Mouse (Mus musculus): Measurements from ENCODE around the gene Klhdc1. TPM values are rescaled to one million over a fixed set of nuclear protein-coding genes. Genes with fewer than 3 reads are reported as not detected.

Gene Klhdc1
- polyA plus RNA-seq (2015; fragmentation: Nextera tagmentation; extraction: Ambion mirVana): 10.7 and 11.6 TPM in 2 replicates

GRCm38 (mm10) chr12:69240876-69241275 lies at the start of gene Klhdc1:
Gene Klhdc1 (plus strand): TSS chr12:69241176.
- H3K9ac ChIP-seq: peak within 1 kb of the TSS; percentile 86
- no peak for ATAC-seq (ENCODE audit: low FRiP score)
- WGBS: 66% methylated on average over 6 of the region's 6 CpGs
- H3K4me1 ChIP-seq (replicated peaks): peaks cover 12% of the 10 kb centered on the region
- H3K27me3 ChIP-seq: no peaks in the 10 kb centered on the region
- H3K9me3 ChIP-seq: no peaks in the 10 kb centered on the region
- H3K4me2 ChIP-seq: peak within 1 kb of the TSS; percentile 65
- peak within 1 kb of the TSS; percentile 68 for H3K4me3 ChIP-seq
- H3K36me3 ChIP-seq: no peaks in the 10 kb centered on the region
- H3K27ac ChIP-seq: peak within 1 kb of the TSS; percentile 85

- 91% methylated on average over 5 of the region's 5 CpGs for WGBS
- Histone ChIP-seq H3K4me1 (replicated peaks) (peaks cover 25% of the 10 kb centered on the region), H3K36me3 (peaks cover 22% of the 10 kb centered on the region), H3K27ac (no peak overlapping the region), H3K4me2 (no peak overlapping the region), H3K9ac (no peak overlapping the region), H3K27me3 (no peaks in the 10 kb centered on the region), H3K9me3 (no peaks in the 10 kb centered on the region), H3K4me3 (no peak overlapping the region)
- ATAC-seq (ENCODE audit: low FRiP score): no peak
Measured at GRCm38 (mm10) chr12:69191396-69191795, 49.6 kb upstream of the Klhdc1 start.

- H3K4me2 ChIP-seq: no peak overlapping the region
- ATAC-seq (ENCODE audit: low FRiP score): no peak
- WGBS: 92% methylated on average over 2 of the region's 2 CpGs
Measured at GRCm38 (mm10) chr12:69192637-69193036, 48.3 kb upstream of the Klhdc1 start.

GRCm38 (mm10) chr12:69196444-69197377 lies 44.3 kb upstream of the Klhdc1 start, which contains the start of gene Gm49383:
Gene Gm49383 (minus strand): TSS chr12:69197104.
- peak; percentile 87 for ATAC-seq (ENCODE audit: low FRiP score)
- under 1% methylated on average over 75 of the region's 75 CpGs for WGBS

More at GRCm38 (mm10) chr12:69192637-69193036, 48.3 kb upstream of the Klhdc1 start:
- Histone ChIP-seq H3K9me3 (no peaks in the 10 kb centered on the region), H3K4me3 (no peak overlapping the region), H3K27ac (no peak overlapping the region), H3K27me3 (no peaks in the 10 kb centered on the region), H3K36me3 (peaks cover 22% of the 10 kb centered on the region), H3K4me1 (replicated peaks) (peaks cover 17% of the 10 kb centered on the region), H3K9ac (no peak overlapping the region)

GRCm38 (mm10) chr12:69197378-69198163 lies 43.4 kb upstream of the Klhdc1 start:
- Histone ChIP-seq H3K9me3 (no peaks in the 10 kb centered on the region), H3K4me2 (peak overlapping the region; percentile 95), H3K4me1 (replicated peaks) (peaks cover 29% of the 10 kb centered on the region), H3K9ac (peak overlapping the region; percentile 90), H3K36me3 (peaks cover 18% of the 10 kb centered on the region; the same call in 1 of the 2 replicates), H3K4me3 (peak overlapping the region; percentile 86), H3K27ac (peak overlapping the region; percentile 94), H3K27me3 (no peaks in the 10 kb centered on the region)
- peak; percentile 82 for ATAC-seq (ENCODE audit: low FRiP score)
- under 1% methylated on average over 92 of the region's 94 CpGs for WGBS

More at GRCm38 (mm10) chr12:69196444-69197377, 44.3 kb upstream of the Klhdc1 start, which contains the start of gene Gm49383:
- peaks cover 29% of the 10 kb centered on the region for H3K4me1 ChIP-seq (replicated peaks)
- peak within 1 kb of the TSS; percentile 86 for H3K4me3 ChIP-seq
- H3K9me3 ChIP-seq: no peaks in the 10 kb centered on the region
- peak within 1 kb of the TSS; percentile 90 for H3K9ac ChIP-seq
- peak within 1 kb of the TSS; percentile 94 for H3K27ac ChIP-seq
- H3K36me3 ChIP-seq: peaks cover 11% of the 10 kb centered on the region; the same call in 1 of the 2 replicates
- no peaks in the 10 kb centered on the region for H3K27me3 ChIP-seq
- peak within 1 kb of the TSS; percentile 95 for H3K4me2 ChIP-seq

GRCm38 (mm10) chr12:69198164-69198535 lies 42.8 kb upstream of the Klhdc1 start, which contains the start of gene Dnaaf2:
Gene Dnaaf2 (minus strand): TSS chr12:69198429.
- WGBS: under 1% methylated on average over 18 of the region's 18 CpGs

GRCm38 (mm10) chr12:69198985-69199384 lies 42.0 kb upstream of the Klhdc1 start:
- Histone ChIP-seq H3K4me3 (no peak overlapping the region), H3K9ac (no peak overlapping the region), H3K27ac (no peak overlapping the region)

More at GRCm38 (mm10) chr12:69198164-69198535, 42.8 kb upstream of the Klhdc1 start, which contains the start of gene Dnaaf2:
- peak within 1 kb of the TSS; percentile 90 for H3K9ac ChIP-seq
- H3K4me2 ChIP-seq: peak within 1 kb of the TSS; percentile 95
- peaks cover 18% of the 10 kb centered on the region; the same call in 1 of the 2 replicates for H3K36me3 ChIP-seq
- H3K4me1 ChIP-seq (replicated peaks): peaks cover 29% of the 10 kb centered on the region
- peak; percentile 32; the same call in 1 of the 2 replicates for ATAC-seq (ENCODE audit: low FRiP score)
- H3K27ac ChIP-seq: peak within 1 kb of the TSS; percentile 94
- peak within 1 kb of the TSS; percentile 86 for H3K4me3 ChIP-seq
- no peaks in the 10 kb centered on the region for H3K27me3 ChIP-seq
- no peaks in the 10 kb centered on the region for H3K9me3 ChIP-seq

GRCm38 (mm10) chr12:69204052-69204833 lies 36.7 kb upstream of the Klhdc1 start, which contains the start of gene Gm49384:
Gene Gm49384 (minus strand): TSS chr12:69204267.
- WGBS: 62% methylated on average over 16 of the region's 16 CpGs
- Histone ChIP-seq H3K27me3 (no peaks in the 10 kb centered on the region), H3K4me2 (peak within 1 kb of the TSS; percentile 30; the same call in 1 of the 2 replicates), H3K36me3 (peaks cover 18% of the 10 kb centered on the region; the same call in 1 of the 2 replicates), H3K4me1 (replicated peaks) (peaks cover 6% of the 10 kb centered on the region), H3K9ac (no peak within 1 kb of the TSS), H3K9me3 (no peaks in the 10 kb centered on the region), H3K27ac (no peak within 1 kb of the TSS), H3K4me3 (0 out of 2 replicates have a peak within 1 kb of the TSS, but pooled peaks have one; percentile 9)
- no peak for ATAC-seq (ENCODE audit: low FRiP score)

More at GRCm38 (mm10) chr12:69198985-69199384, 42.0 kb upstream of the Klhdc1 start:
- Histone ChIP-seq H3K36me3 (peaks cover 18% of the 10 kb centered on the region; the same call in 1 of the 2 replicates), H3K4me1 (replicated peaks) (peaks cover 31% of the 10 kb centered on the region), H3K4me2 (peak overlapping the region; percentile 95), H3K9me3 (no peaks in the 10 kb centered on the region), H3K27me3 (no peaks in the 10 kb centered on the region)
- no peak for ATAC-seq (ENCODE audit: low FRiP score)

GRCm38 (mm10) chr12:69207396-69207795 lies 33.6 kb upstream of the Klhdc1 start:
- H3K27me3 ChIP-seq: no peaks in the 10 kb centered on the region

GRCm38 (mm10) chr12:69207926-69208325 lies 33.0 kb upstream of the Klhdc1 start:
- ATAC-seq (ENCODE audit: low FRiP score): no peak
- no peak overlapping the region for H3K27ac ChIP-seq
- peaks cover 4% of the 10 kb centered on the region; the same call in 1 of the 2 replicates for H3K4me1 ChIP-seq (replicated peaks)
- H3K36me3 ChIP-seq: no peaks in the 10 kb centered on the region
- no peak overlapping the region for H3K4me2 ChIP-seq
- H3K27me3 ChIP-seq: no peaks in the 10 kb centered on the region
- no peak overlapping the region for H3K4me3 ChIP-seq
- 94% methylated on average over 7 of the region's 7 CpGs for WGBS
- H3K9me3 ChIP-seq: no peaks in the 10 kb centered on the region
- no peak overlapping the region for H3K9ac ChIP-seq

More at GRCm38 (mm10) chr12:69207396-69207795, 33.6 kb upstream of the Klhdc1 start:
- Histone ChIP-seq H3K9ac (no peak overlapping the region), H3K4me2 (no peak overlapping the region), H3K9me3 (no peaks in the 10 kb centered on the region), H3K36me3 (peaks cover 2% of the 10 kb centered on the region; the same call in 1 of the 2 replicates), H3K4me3 (no peak overlapping the region), H3K4me1 (replicated peaks) (peaks cover 4% of the 10 kb centered on the region; the same call in 1 of the 2 replicates), H3K27ac (no peak overlapping the region)
- ATAC-seq (ENCODE audit: low FRiP score): no peak
- WGBS: 97% methylated on average over 8 of the region's 8 CpGs

- Histone ChIP-seq H3K27ac (no peak overlapping the region), H3K4me3 (no peak overlapping the region), H3K27me3 (no peaks in the 10 kb centered on the region), H3K4me1 (replicated peaks) (peaks cover 4% of the 10 kb centered on the region; the same call in 1 of the 2 replicates), H3K9me3 (no peaks in the 10 kb centered on the region), H3K4me2 (no peak overlapping the region), H3K9ac (no peak overlapping the region), H3K36me3 (no peaks in the 10 kb centered on the region)
- WGBS: 97% methylated on average over 2 of the region's 2 CpGs
- no peak for ATAC-seq (ENCODE audit: low FRiP score)
Measured at GRCm38 (mm10) chr12:69208520-69208919, 32.5 kb upstream of the Klhdc1 start.
